Mouse (Mus musculus) neural tube, embryonic 14.5 days (tissue): Measurements from ENCODE around the gene Ppara. TPM values are rescaled to one million over a fixed set of nuclear protein-coding genes. Genes with fewer than 3 reads are reported as not detected.
A peak's percentile ranks its signal among the peaks of the same experiment; 100 is the strongest.

Experiments used
- ATAC-seq: fragments of 200-750 bp; cut with Nextera tagmentation; 2 replicates; pipeline ENCODE4 v1.8.0; 2017; ENCODE audit warnings: low read depth, mild to moderate bottlenecking, moderate TSS enrichment, moderate library complexity
- H3K27ac ChIP-seq: fragments of 300-500 bp; sonication (generic); 2 replicates; pipeline ENCODE4 v1.5.1; 2014; ENCODE audit warnings: low read depth, mild to moderate bottlenecking, control low read depth, low read length, moderate library complexity, mixed read lengths
- H3K27me3 ChIP-seq: fragments of 300-500 bp; sonication (generic); 2 replicates; pipeline ENCODE4 v1.6.1; 2014; ENCODE audit warnings: low read length; ENCODE audit not compliant: control insufficient read depth, insufficient read depth
- H3K36me3 ChIP-seq: fragments of 300-500 bp; sonication (generic); 2 replicates; pipeline ENCODE4 v1.6.1; 2014; ENCODE audit warnings: low read length, mixed read lengths; ENCODE audit not compliant: control insufficient read depth, insufficient read depth
- H3K4me1 ChIP-seq: fragments of 300-500 bp; sonication (generic); 2 replicates; pipeline ENCODE4 v1.6.1; 2014; ENCODE audit warnings: low read length; ENCODE audit not compliant: control insufficient read depth, insufficient read depth
- H3K4me2 ChIP-seq: fragments of 300-500 bp; sonication (generic); 2 replicates; pipeline ENCODE4 v1.6.1; 2014; ENCODE audit warnings: mild to moderate bottlenecking, low read depth, low read length, control low read depth
- H3K4me3 ChIP-seq: fragments of 300-500 bp; sonication (generic); 2 replicates; pipeline ENCODE4 v1.5.1; 2014; ENCODE audit warnings: low read depth, low read length, control low read depth, mixed read lengths
- H3K9ac ChIP-seq: fragments of 300-500 bp; sonication (generic); replicated peaks from 2 replicates; pipeline ENCODE4 v1.6.1; 2014; ENCODE audit warnings: low read depth, mild to moderate bottlenecking, control low read depth, low read length, mixed read lengths
- H3K9me3 ChIP-seq: fragments of 300-500 bp; sonication (generic); 2 replicates; pipeline ENCODE4 v1.6.1; 2016; ENCODE audit warnings: low read length; ENCODE audit not compliant: control insufficient read depth
- WGBS: fragments of 180-500 bp; shearing (Covaris S2); extraction: QIAGEN DNeasy Blood & Tissue Kit; methylation state at CpG from one replicate; pipeline ENCODE4 v1.1.7; 2014; 5-methylcytosine and 5-hydroxymethylcytosine counted together
- polyA plus RNA-seq: library from polyadenylated mRNA; unstranded; fragments of >200 nt; fragmentation: Nextera tagmentation; extraction: Ambion mirVana; gene quantifications from 2 replicates; pipeline ENCODE4 v1.2.1, GENCODE M21; 2014

The Ppara gene
- polyA plus RNA-seq, result 0.75 and 1.3 TPM in 2 replicates

- Histone ChIP-seq H3K27me3 (peaks cover 40% of the 10 kb centered on the region), H3K4me2 (peak within 1 kb of the TSS; percentile 69), H3K9me3 (no peaks in the 10 kb centered on the region), H3K4me3 (peak within 1 kb of the TSS; percentile 51), H3K36me3 (no peaks in the 10 kb centered on the region), H3K27ac (no peak within 1 kb of the TSS), H3K4me1 (peaks cover 8% of the 10 kb centered on the region; the same call in 1 of the 2 replicates), H3K9ac (peak within 1 kb of the TSS; percentile 54)
- ATAC-seq, result no peak; the same call in 1 of the 2 replicates
- 4% methylated on average over 24 of the region's 28 CpGs for WGBS
Measured at GRCm38 (mm10) chr15:85734571-85735033, at the start of gene Ppara. Ppara (plus strand) TSS chr15:85734983.

GRCm38 (mm10) chr15:85686641-85687395 lies 48.0 kb upstream of the Ppara start:
- Histone ChIP-seq H3K27ac (peak overlapping the region; percentile 73), H3K4me1 (peaks cover 73% of the 10 kb centered on the region), H3K9me3 (no peaks in the 10 kb centered on the region), H3K27me3 (no peaks in the 10 kb centered on the region), H3K36me3 (peaks cover 44% of the 10 kb centered on the region), H3K4me2 (peak overlapping the region; percentile 4; the same call in 1 of the 2 replicates), H3K4me3 (no peak overlapping the region), H3K9ac (no peak overlapping the region)
- WGBS, result 40% methylated on average over 11 of the region's 11 CpGs
- peak; percentile 87 for ATAC-seq

DNA sequence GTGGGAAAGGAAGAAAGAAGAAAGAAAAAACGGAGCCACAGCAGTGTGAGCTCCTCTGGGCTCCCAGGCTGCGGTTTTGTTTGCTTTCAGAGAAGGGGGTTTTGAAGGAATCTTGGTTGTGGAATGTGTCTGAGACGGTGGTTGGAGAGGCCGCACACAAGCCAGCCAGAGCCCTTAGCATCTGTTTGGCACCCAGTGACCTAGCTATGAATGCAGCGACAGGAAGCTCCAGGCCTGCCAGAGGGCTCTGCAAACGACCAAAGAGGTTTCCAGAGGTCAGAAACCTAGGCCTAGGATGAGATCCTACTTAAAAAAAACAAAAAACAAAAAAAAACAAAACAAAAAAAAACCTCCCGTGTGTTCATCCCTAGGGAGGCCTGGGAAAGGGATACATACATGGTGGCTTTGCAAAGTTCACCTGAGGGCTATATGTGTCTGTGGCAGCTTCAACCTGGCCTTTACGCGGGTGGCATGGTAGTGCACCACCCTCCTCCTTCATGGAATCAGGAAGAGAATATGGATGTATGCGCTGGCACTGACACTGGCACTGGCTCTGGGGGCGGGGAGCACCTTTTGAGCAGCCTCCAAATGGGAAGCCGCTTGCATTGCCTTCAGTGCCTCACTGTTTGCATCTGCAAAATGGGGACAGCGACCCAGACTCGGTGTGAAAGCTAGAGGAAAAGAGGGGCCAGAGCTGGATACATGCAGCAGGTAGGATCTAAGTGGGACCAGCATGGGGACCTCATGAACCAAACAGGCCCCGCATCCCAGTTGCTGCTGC lies 47.0 kb upstream of the Ppara start:
- H3K27me3 ChIP-seq, result no peaks in the 10 kb centered on the region
- no peak overlapping the region for H3K4me3 ChIP-seq
- H3K9ac ChIP-seq, result no peak overlapping the region; the same call in 1 of the 2 replicates
- no peaks in the 10 kb centered on the region for H3K9me3 ChIP-seq
- no peak for ATAC-seq
- peaks cover 65% of the 10 kb centered on the region for H3K4me1 ChIP-seq
- peak overlapping the region; percentile 73 for H3K27ac ChIP-seq
- H3K4me2 ChIP-seq, result no peak overlapping the region; the same call in 1 of the 2 replicates
- 78% methylated on average over 15 of the region's 15 CpGs for WGBS
- H3K36me3 ChIP-seq, result peaks cover 44% of the 10 kb centered on the region

- no peak overlapping the region for H3K4me3 ChIP-seq
- H3K4me1 ChIP-seq, result peaks cover 63% of the 10 kb centered on the region
- no peak overlapping the region for H3K9ac ChIP-seq
- 39% methylated on average over 6 of the region's 6 CpGs for WGBS
- H3K4me2 ChIP-seq, result no peak overlapping the region
- no peak for ATAC-seq
- H3K27me3 ChIP-seq, result no peaks in the 10 kb centered on the region
- no peaks in the 10 kb centered on the region for H3K9me3 ChIP-seq
- H3K36me3 ChIP-seq, result peaks cover 43% of the 10 kb centered on the region
- peak overlapping the region; percentile 40 for H3K27ac ChIP-seq
Measured at GRCm38 (mm10) chr15:85688734-85689133, 46.0 kb upstream of the Ppara start.

GRCm38 (mm10) chr15:85689523-85689922 lies 45.3 kb upstream of the Ppara start:
- H3K9me3 ChIP-seq, result no peaks in the 10 kb centered on the region
- peaks cover 57% of the 10 kb centered on the region for H3K4me1 ChIP-seq
- no peak overlapping the region for H3K9ac ChIP-seq
- WGBS, result 89% methylated on average over 6 of the region's 6 CpGs
- H3K4me2 ChIP-seq, result no peak overlapping the region
- no peaks in the 10 kb centered on the region for H3K27me3 ChIP-seq
- ATAC-seq, result no peak
- no peak overlapping the region; the same call in 1 of the 2 replicates for H3K27ac ChIP-seq
- H3K36me3 ChIP-seq, result peaks cover 43% of the 10 kb centered on the region
- no peak overlapping the region for H3K4me3 ChIP-seq

DNA sequence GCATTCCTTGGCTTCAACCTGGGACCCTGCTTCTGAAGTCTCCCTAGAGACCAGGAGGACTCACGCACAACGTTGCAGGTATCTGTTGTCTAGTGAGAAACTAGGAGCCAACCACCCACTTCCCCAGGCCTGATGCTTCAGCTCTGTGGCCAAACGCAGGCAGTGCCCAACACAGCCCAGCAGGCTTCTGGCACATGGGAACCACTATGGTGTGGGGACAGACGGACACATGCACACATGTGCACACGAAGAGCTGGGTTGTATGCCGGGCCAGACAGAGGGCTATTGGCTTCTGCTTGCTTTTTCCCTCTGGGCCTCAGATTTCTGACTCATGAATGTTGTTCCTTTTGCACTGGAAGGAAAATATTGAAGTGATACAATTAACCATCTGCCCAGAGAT lies 44.7 kb upstream of the Ppara start:
- WGBS, result 63% methylated on average over 6 of the region's 6 CpGs
- no peak overlapping the region for H3K27ac ChIP-seq
- H3K27me3 ChIP-seq, result no peaks in the 10 kb centered on the region
- H3K4me1 ChIP-seq, result peaks cover 53% of the 10 kb centered on the region
- H3K4me3 ChIP-seq, result no peak overlapping the region
- peaks cover 43% of the 10 kb centered on the region for H3K36me3 ChIP-seq
- no peak overlapping the region for H3K9ac ChIP-seq
- H3K9me3 ChIP-seq, result no peaks in the 10 kb centered on the region
- ATAC-seq, result no peak
- H3K4me2 ChIP-seq, result no peak overlapping the region

GRCm38 (mm10) chr15:85690875-85691274 lies 43.9 kb upstream of the Ppara start:
- peaks cover 44% of the 10 kb centered on the region for H3K36me3 ChIP-seq
- H3K9me3 ChIP-seq, result no peaks in the 10 kb centered on the region
- ATAC-seq, result no peak
- H3K4me1 ChIP-seq, result peaks cover 46% of the 10 kb centered on the region
- H3K4me2 ChIP-seq, result no peak overlapping the region
- no peak overlapping the region for H3K4me3 ChIP-seq
- WGBS, result 95% methylated on average over 5 of the region's 5 CpGs
- no peak overlapping the region for H3K9ac ChIP-seq
- H3K27ac ChIP-seq, result no peak overlapping the region
- H3K27me3 ChIP-seq, result no peaks in the 10 kb centered on the region

DNA sequence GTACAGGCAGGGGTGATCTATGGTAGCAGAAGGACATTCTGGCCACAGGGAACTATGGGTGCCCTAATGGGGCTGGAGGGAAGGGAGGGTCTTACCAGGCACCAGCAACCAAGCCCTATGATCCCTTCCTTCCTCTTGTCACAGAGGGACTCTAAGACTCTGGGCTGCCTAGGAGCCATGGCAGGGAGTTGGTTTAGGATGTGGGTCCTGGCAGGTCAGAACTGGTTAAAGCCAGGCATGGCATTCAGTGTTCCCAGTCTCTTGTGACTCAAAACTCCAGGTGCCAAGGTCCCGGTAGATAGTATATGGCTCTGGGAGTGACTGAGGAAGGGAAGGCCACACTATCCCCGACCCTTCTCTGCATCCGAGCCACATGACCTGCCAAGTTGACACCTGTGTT lies 41.7 kb upstream of the Ppara start:
- peaks cover 56% of the 10 kb centered on the region for H3K36me3 ChIP-seq
- WGBS, result 89% methylated on average over 3 of the region's 3 CpGs
- H3K27ac ChIP-seq, result no peak overlapping the region
- no peak for ATAC-seq
- peaks cover 25% of the 10 kb centered on the region for H3K4me1 ChIP-seq
- H3K27me3 ChIP-seq, result no peaks in the 10 kb centered on the region
- H3K9ac ChIP-seq, result no peak overlapping the region
- no peaks in the 10 kb centered on the region for H3K9me3 ChIP-seq
- no peak overlapping the region for H3K4me3 ChIP-seq
- H3K4me2 ChIP-seq, result no peak overlapping the region

DNA sequence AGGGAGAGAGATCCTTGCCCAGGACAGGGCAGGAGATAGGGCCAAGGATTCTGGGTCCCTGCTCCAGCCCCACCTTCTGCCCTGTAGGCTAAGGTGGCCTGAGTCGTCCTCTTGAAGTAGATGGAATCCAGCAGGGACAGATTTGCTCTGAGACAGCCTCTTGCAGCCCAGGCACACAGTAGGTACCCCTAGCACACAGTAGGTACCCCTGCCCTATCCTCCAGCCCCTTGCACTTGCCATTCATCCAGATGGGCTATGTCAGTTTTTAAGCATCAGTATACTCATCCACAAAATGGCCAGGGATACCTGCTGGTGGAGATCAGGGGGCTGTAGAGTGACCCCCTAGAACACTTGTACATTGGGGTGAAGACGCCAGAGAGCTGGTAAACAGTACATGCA lies 41.0 kb upstream of the Ppara start:
- no peak overlapping the region for H3K27ac ChIP-seq
- no peak overlapping the region for H3K9ac ChIP-seq
- 65% methylated on average over 2 of the region's 2 CpGs for WGBS
- no peak overlapping the region for H3K4me2 ChIP-seq
- H3K9me3 ChIP-seq, result no peaks in the 10 kb centered on the region
- H3K4me1 ChIP-seq, result peaks cover 18% of the 10 kb centered on the region
- H3K4me3 ChIP-seq, result no peak overlapping the region
- H3K27me3 ChIP-seq, result no peaks in the 10 kb centered on the region
- ATAC-seq, result no peak
- peaks cover 60% of the 10 kb centered on the region for H3K36me3 ChIP-seq
